In genomic region chr14:75616375-75616774, GRCm38 (mm10) we compare ENCODE assay signal across 42 mouse cellular contexts. TPM values are rescaled to one million over a fixed set of nuclear protein-coding genes. Genes with fewer than 3 reads are reported as not detected.
"Had no signal": no experiment of that assay in that cellular context is flagged by ENCODE, and none has a peak within 500 bp of the region (broad histone marks: within the 10 kb centered on the region; RNA-seq: fewer than 3 reads in every experiment).

No protein-coding gene starts in this region.

- ATAC-seq: inflammation-experienced regulatory T-cells, adult 6 months; intestine, embryonic 15.5 days; intestine, postnatal 0 days; liver, embryonic 12.5 days had no signal

- H3K9ac ChIP-seq: heart, embryonic 12.5 days; hindbrain, embryonic 15.5 days; intestine, embryonic 15.5 days; kidney, embryonic 15.5 days; limb, embryonic 13.5 days; limb, embryonic 15.5 days; liver, embryonic 12.5 days; liver, embryonic 14.5 days had no signal

- H3K4me3 ChIP-seq: gastrocnemius, adult 2 months; heart, adult 2 months; heart, embryonic 10.5 days; heart, embryonic 12.5 days; hindbrain, embryonic 10.5 days; hindbrain, embryonic 15.5 days; intestine, embryonic 15.5 days; kidney, embryonic 15.5 days; limb, embryonic 13.5 days; limb, embryonic 15.5 days; liver, embryonic 12.5 days had no signal

- H3K36me3 ChIP-seq: heart, embryonic 10.5 days; heart, embryonic 12.5 days; hindbrain, embryonic 10.5 days; hindbrain, embryonic 15.5 days; intestine, embryonic 15.5 days; kidney, embryonic 15.5 days; limb, embryonic 13.5 days; limb, embryonic 15.5 days; liver, embryonic 12.5 days had no signal

- H3K4me1 ChIP-seq: heart, embryonic 10.5 days; heart, embryonic 12.5 days; hindbrain, embryonic 10.5 days; intestine, embryonic 15.5 days; kidney, embryonic 15.5 days; limb, embryonic 13.5 days; limb, embryonic 15.5 days; liver, embryonic 12.5 days had no signal

- H3K27me3 ChIP-seq: heart, embryonic 12.5 days; hindbrain, embryonic 15.5 days; intestine, embryonic 15.5 days; kidney, embryonic 15.5 days; limb, embryonic 13.5 days; limb, embryonic 15.5 days; liver, embryonic 12.5 days had no signal

- H3K27ac ChIP-seq: gastrocnemius, adult 2 months; heart, adult 2 months; heart, embryonic 10.5 days; hindbrain, embryonic 10.5 days; hindbrain, embryonic 15.5 days; intestine, embryonic 15.5 days; kidney, embryonic 15.5 days; kidney, postnatal 0 days; limb, embryonic 13.5 days; limb, embryonic 15.5 days; liver, embryonic 12.5 days; liver, embryonic 14.5 days had no signal

- H3K4me2 ChIP-seq: heart, embryonic 12.5 days; hindbrain, embryonic 15.5 days; intestine, embryonic 15.5 days; kidney, embryonic 15.5 days; limb, embryonic 13.5 days; limb, embryonic 15.5 days; liver, embryonic 12.5 days had no signal

- DNase-seq: gastrocnemius, adult 2 months; gastrocnemius, postnatal 10 days; gastrocnemius, postnatal 25 days; heart, adult 2 months; heart, postnatal 10 days; heart, postnatal 4 days; kidney, adult 18-20 months; kidney, adult 8-10 months; kidney, postnatal 14 days; kidney, postnatal 36 days; layer of hippocampus, adult 9-11 months; layer of hippocampus, postnatal 36 days; left cerebral cortex, postnatal 4 days had no signal

- H3K9me3 ChIP-seq: heart, embryonic 10.5 days; heart, embryonic 12.5 days; hindbrain, embryonic 10.5 days; hindbrain, embryonic 15.5 days; intestine, embryonic 15.5 days; kidney, embryonic 15.5 days; limb, embryonic 13.5 days; limb, embryonic 15.5 days; liver, embryonic 12.5 days had no signal

RNA-seq across cellular contexts. Expression of gene Spert, which starts 23.5 kb away (rescaled TPM):
- total RNA-seq: gastrocnemius, adult 2 months; gastrocnemius, postnatal 10 days; gastrocnemius, postnatal 25 days; gastrocnemius, postnatal 4 days; granulocyte monocyte progenitor cell, adult 5-6 weeks; heart, adult 2 months; heart, postnatal 10 days; heart, postnatal 25 days; heart, postnatal 4 days; layer of hippocampus, adult 18-20 months; layer of hippocampus, adult 8-10 months; layer of hippocampus, postnatal 14 days; layer of hippocampus, postnatal 36 days; left cerebral cortex, adult 18-20 months; left cerebral cortex, adult 8-10 months; left cerebral cortex, postnatal 10 days; left cerebral cortex, postnatal 25 days; left cerebral cortex, postnatal 4 days; liver, adult 2 months had no signal
- polyA plus RNA-seq: frontal cortex, adult 2 months; heart, embryonic 10.5 days; heart, embryonic 12.5 days; heart, embryonic 14.5 days; heart, embryonic 16.5 days; hindbrain, embryonic 10.5 days; hindbrain, embryonic 15.5 days; inflammation-experienced regulatory T-cells, adult 6 months; intestine, embryonic 15.5 days; intestine, postnatal 0 days; kidney, embryonic 15.5 days; kidney, postnatal 0 days; large intestine, adult 2 months; limb, embryonic 11.5 days; limb, embryonic 13.5 days; limb, embryonic 15.5 days; liver, adult 2 months; liver, embryonic 12.5 days; liver, embryonic 14.5 days had no signal

RNA-seq across cellular contexts. Expression of gene Erich6b, which starts 25.7 kb away (rescaled TPM):
- total RNA-seq: gastrocnemius, adult 2 months; gastrocnemius, postnatal 10 days; gastrocnemius, postnatal 25 days; gastrocnemius, postnatal 4 days; granulocyte monocyte progenitor cell, adult 5-6 weeks; heart, adult 2 months; heart, postnatal 10 days; heart, postnatal 25 days; heart, postnatal 4 days; layer of hippocampus, adult 18-20 months; layer of hippocampus, adult 8-10 months; layer of hippocampus, postnatal 14 days; layer of hippocampus, postnatal 36 days; left cerebral cortex, adult 18-20 months; left cerebral cortex, adult 8-10 months; left cerebral cortex, postnatal 10 days; left cerebral cortex, postnatal 25 days; left cerebral cortex, postnatal 4 days; liver, adult 2 months had no signal
- polyA plus RNA-seq: frontal cortex, adult 2 months; heart, adult 2 months; heart, embryonic 10.5 days; heart, embryonic 12.5 days; heart, embryonic 14.5 days; heart, embryonic 16.5 days; hindbrain, embryonic 10.5 days; hindbrain, embryonic 15.5 days; inflammation-experienced regulatory T-cells, adult 6 months; intestine, embryonic 15.5 days; intestine, postnatal 0 days; large intestine, adult 2 months; limb, embryonic 11.5 days; limb, embryonic 13.5 days; limb, embryonic 15.5 days; liver, adult 2 months; liver, embryonic 12.5 days; liver, embryonic 14.5 days had no signal
